23 mouse cellular contexts compared by ENCODE assay signal in genomic region chr5:75597316-75597715, GRCm38 (mm10). TPM values are rescaled to one million over a fixed set of nuclear protein-coding genes. Genes with fewer than 3 reads are reported as not detected.
A peak's percentile ranks its signal among the peaks of the same experiment; 100 is the strongest.
DNase-seq lines count a peak whose midpoint lies in the region; ATAC-seq and TF ChIP-seq lines count a peak whose summit lies in the region.
"Had no signal": no experiment of that assay in that cellular context is flagged by ENCODE, and none has a peak within 500 bp of the region (broad histone marks: within the 10 kb centered on the region; RNA-seq: fewer than 3 reads in every experiment).

No protein-coding gene starts in this region.

- no peaks in the 10 kb centered on the region for H3K36me3 ChIP-seq in heart, embryonic 12.5 days
- peaks cover 84% of the 10 kb centered on the region for H3K36me3 ChIP-seq in G1E (replicated peaks)
- H3K36me3 ChIP-seq in kidney, embryonic 15.5 days = no peaks in the 10 kb centered on the region
- H3K36me3 ChIP-seq: forebrain, embryonic 10.5 days; hindbrain, embryonic 13.5 days; intestine, embryonic 15.5 days had no signal

- TF ChIP-seq CTCF in G1E (IDR thresholded peaks at IDR 0.05; ENCODE audit: low read depth, low read length) = no peak

- H3K4me1 ChIP-seq in heart, embryonic 12.5 days (replicated peaks) = peaks cover 27% of the 10 kb centered on the region
- H3K4me1 ChIP-seq in G1E (ENCODE audit: insufficient read depth, low read depth, low read length) = peaks cover 92% of the 10 kb centered on the region
- peaks cover 18% of the 10 kb centered on the region for H3K4me1 ChIP-seq in brown adipose tissue, adult 24 weeks (ENCODE audit: control insufficient read depth, insufficient read depth, insufficient read length, low read length)
- H3K4me1 ChIP-seq in kidney, embryonic 15.5 days = peaks cover 16% of the 10 kb centered on the region

- 0 out of 2 replicates have a peak, but pooled peaks have one; percentile 19 for ATAC-seq in heart, embryonic 12.5 days (ENCODE audit: insufficient number of reproducible peaks, low FRiP score)
- no peak for ATAC-seq in G1E (ENCODE audit: extremely low read depth, insufficient number of reproducible peaks, low FRiP score, poor library complexity, severe bottlenecking)
- no peak for ATAC-seq in kidney, embryonic 15.5 days (replicated peaks; ENCODE audit: low FRiP score)
- ATAC-seq: forebrain, embryonic 13.5 days; forebrain, embryonic 16.5 days; hindbrain, embryonic 16.5 days; intestine, embryonic 15.5 days had no signal

- H3K27me3 ChIP-seq in heart, embryonic 12.5 days (replicated peaks) = no peaks in the 10 kb centered on the region
- no peaks in the 10 kb centered on the region for H3K27me3 ChIP-seq in G1E (ENCODE audit: insufficient read depth, low read length)
- H3K27me3 ChIP-seq in kidney, embryonic 15.5 days = no peaks in the 10 kb centered on the region
- H3K27me3 ChIP-seq: CH12.LX; hindbrain, embryonic 13.5 days; intestine, embryonic 15.5 days had no signal

- H3K4me2 ChIP-seq in heart, embryonic 12.5 days = no peak overlapping the region
- no peak overlapping the region for H3K4me2 ChIP-seq in kidney, embryonic 15.5 days
- H3K4me2 ChIP-seq: forebrain, embryonic 13.5 days; hindbrain, embryonic 13.5 days; intestine, embryonic 15.5 days had no signal

- DNase-seq in heart, adult 9 months (ENCODE audit: low spot score in 2 of 2) = no peak
- DNase-seq in G1E (ENCODE audit: low spot score) = no peak
- no peak for DNase-seq in kidney, postnatal 10 days
- DNase-seq: adrenal gland, adult 2 months; adrenal gland, postnatal 14 days; B cell, adult 2 months; cerebellum, adult 18-20 months; cerebellum, adult 9-10 months; cerebellum, postnatal 14 days; gastrocnemius, postnatal 10 days; gastrocnemius, postnatal 36 days; kidney, adult 11 months; kidney, adult 8-10 months had no signal

- WGBS in heart, embryonic 12.5 days = 71% methylated on average over 2 of the region's 2 CpGs
- 67% methylated on average over 2 of the region's 2 CpGs for WGBS in kidney, embryonic 15.5 days

- no peak overlapping the region for H3K9ac ChIP-seq in heart, embryonic 12.5 days
- H3K9ac ChIP-seq in kidney, embryonic 15.5 days = no peak overlapping the region
- H3K9ac ChIP-seq: forebrain, embryonic 13.5 days; hindbrain, embryonic 13.5 days; intestine, embryonic 15.5 days had no signal

- H3K27ac ChIP-seq in heart, embryonic 12.5 days (ENCODE audit: poor library complexity, severe bottlenecking) = no peak overlapping the region
- peak overlapping the region; percentile 34; the same call in 1 of the 2 replicates for H3K27ac ChIP-seq in brown adipose tissue, adult 24 weeks (replicated peaks; ENCODE audit: low read depth, low read length)
- no peak overlapping the region for H3K27ac ChIP-seq in kidney, embryonic 15.5 days
- H3K27ac ChIP-seq: forebrain, embryonic 10.5 days; forebrain, embryonic 13.5 days; hindbrain, embryonic 13.5 days; intestine, embryonic 15.5 days had no signal

- no peaks in the 10 kb centered on the region for H3K9me3 ChIP-seq in heart, embryonic 12.5 days (replicated peaks)
- no peaks in the 10 kb centered on the region for H3K9me3 ChIP-seq in G1E (replicated peaks)
- H3K9me3 ChIP-seq in kidney, embryonic 15.5 days (replicated peaks) = no peaks in the 10 kb centered on the region
- H3K9me3 ChIP-seq: forebrain, embryonic 10.5 days; forebrain, embryonic 13.5 days; hindbrain, embryonic 13.5 days; intestine, embryonic 15.5 days had no signal

- no peak overlapping the region for H3K4me3 ChIP-seq in heart, embryonic 12.5 days
- peak overlapping the region; percentile 13; the same call in 1 of the 2 replicates for H3K4me3 ChIP-seq in G1E (ENCODE audit: low read depth, low read length)
- no peak overlapping the region for H3K4me3 ChIP-seq in brown adipose tissue, adult 24 weeks (ENCODE audit: insufficient read depth, low read depth, low read length)
- H3K4me3 ChIP-seq in kidney, embryonic 15.5 days (replicated peaks) = no peak overlapping the region
- H3K4me3 ChIP-seq: forebrain, embryonic 10.5 days; forebrain, embryonic 13.5 days; hindbrain, embryonic 13.5 days; intestine, embryonic 15.5 days had no signal

RNA-seq across cellular contexts. Expression of gene Kit, which starts 22.6 kb away (rescaled TPM):
- 13.0 and 13.6 TPM in 2 replicates for polyA plus RNA-seq in heart, embryonic 12.5 days (2016; fragmentation: Nextera tagmentation; extraction: Ambion mirVana)
- total RNA-seq in G1E (2014; fragmentation: Nextera tagmentation) = 1,075 and 1,098 TPM in 2 replicates
- 485 and 576 TPM in 2 replicates for total RNA-seq in G1E (2017)
- polyA plus RNA-seq in G1E (2012) = 84.7 and 109 TPM in 2 replicates
- 9.9 and 20.0 TPM in 2 replicates for polyA plus RNA-seq in brown adipose tissue, adult 24 weeks (2012; ENCODE audit: insufficient read depth, insufficient read length, missing spikeins)
- 17.5 and 20.2 TPM in 2 replicates for polyA plus RNA-seq in kidney, embryonic 15.5 days (2015; fragmentation: Nextera tagmentation; extraction: Ambion mirVana)
